Mouse (Mus musculus): Measurements from ENCODE around the gene Taf8.

The Taf8 gene

GRCm38 (mm10) chr17:47446025-47446424, 56.1 kb downstream of the Taf8 start:
- Histone ChIP-seq H3K4me1 (replicated peaks; ENCODE audit: low read depth, low read length) (peaks cover 78% of the 10 kb centered on the region), H3K9me3 (ENCODE audit: low read length) (no peaks in the 10 kb centered on the region), H3K4me3 (replicated peaks; ENCODE audit: low read length) (peak overlapping the region; percentile 59), H3K36me3 (ENCODE audit: insufficient read depth, low read length) (no peaks in the 10 kb centered on the region), H3K27me3 (ENCODE audit: insufficient read depth, low read length) (no peaks in the 10 kb centered on the region; the same call in 1 of the 2 replicates)
- no peak for TF ChIP-seq POU5F1 (IDR thresholded peaks at IDR 0.05; ENCODE audit: borderline replicate concordance, low read length)
- TF ChIP-seq NANOG (IDR thresholded peaks at IDR 0.05; ENCODE audit: borderline replicate concordance, low read length), result no peak
- no peak for TF ChIP-seq CTCF (conservative IDR thresholded peaks at IDR 0.05; ENCODE audit: low read length)

- Histone ChIP-seq H3K27me3 (ENCODE audit: insufficient read depth, low read length) (no peaks in the 10 kb centered on the region; the same call in 1 of the 2 replicates), H3K4me1 (replicated peaks; ENCODE audit: low read depth, low read length) (peaks cover 77% of the 10 kb centered on the region), H3K4me3 (replicated peaks; ENCODE audit: low read length) (no peak overlapping the region), H3K36me3 (ENCODE audit: insufficient read depth, low read length) (no peaks in the 10 kb centered on the region), H3K9me3 (ENCODE audit: low read length) (no peaks in the 10 kb centered on the region)
- TF ChIP-seq NANOG (IDR thresholded peaks at IDR 0.05; ENCODE audit: borderline replicate concordance, low read length) (no peak), POU5F1 (IDR thresholded peaks at IDR 0.05; ENCODE audit: borderline replicate concordance, low read length) (no peak), CTCF (conservative IDR thresholded peaks at IDR 0.05; ENCODE audit: low read length) (no peak)
Measured at GRCm38 (mm10) chr17:47445518-47445917, 56.6 kb downstream of the Taf8 start.

- Histone ChIP-seq H3K36me3 (ENCODE audit: insufficient read depth, low read length) (no peaks in the 10 kb centered on the region), H3K4me3 (replicated peaks; ENCODE audit: low read length) (no peak overlapping the region), H3K4me1 (replicated peaks; ENCODE audit: low read depth, low read length) (peaks cover 77% of the 10 kb centered on the region), H3K27me3 (ENCODE audit: insufficient read depth, low read length) (peaks cover 4% of the 10 kb centered on the region), H3K9me3 (ENCODE audit: low read length) (no peaks in the 10 kb centered on the region)
- TF ChIP-seq POU5F1 (IDR thresholded peaks at IDR 0.05; ENCODE audit: borderline replicate concordance, low read length) (no peak), NANOG (IDR thresholded peaks at IDR 0.05; ENCODE audit: borderline replicate concordance, low read length) (no peak), CTCF (conservative IDR thresholded peaks at IDR 0.05; ENCODE audit: low read length) (no peak)
Measured at GRCm38 (mm10) chr17:47444113-47444512, 58.0 kb downstream of the Taf8 start.

GRCm38 (mm10) chr17:47442271-47442670, 59.8 kb downstream of the Taf8 start:
- Histone ChIP-seq H3K9me3 (ENCODE audit: low read length) (no peaks in the 10 kb centered on the region), H3K36me3 (ENCODE audit: insufficient read depth, low read length) (no peaks in the 10 kb centered on the region), H3K4me3 (replicated peaks; ENCODE audit: low read length) (no peak overlapping the region), H3K4me1 (replicated peaks; ENCODE audit: low read depth, low read length) (peaks cover 78% of the 10 kb centered on the region), H3K27me3 (ENCODE audit: insufficient read depth, low read length) (peaks cover 22% of the 10 kb centered on the region)
- no peak for TF ChIP-seq POU5F1 (IDR thresholded peaks at IDR 0.05; ENCODE audit: borderline replicate concordance, low read length)
- no peak for TF ChIP-seq CTCF (conservative IDR thresholded peaks at IDR 0.05; ENCODE audit: low read length)

- no peak for TF ChIP-seq NANOG (IDR thresholded peaks at IDR 0.05; ENCODE audit: borderline replicate concordance, low read length)
- no peak for TF ChIP-seq CTCF (conservative IDR thresholded peaks at IDR 0.05; ENCODE audit: low read length)
- TF ChIP-seq POU5F1 (IDR thresholded peaks at IDR 0.05; ENCODE audit: borderline replicate concordance, low read length), result no peak
- Histone ChIP-seq H3K4me3 (replicated peaks; ENCODE audit: low read length) (no peak overlapping the region), H3K36me3 (ENCODE audit: insufficient read depth, low read length) (no peaks in the 10 kb centered on the region), H3K9me3 (ENCODE audit: low read length) (no peaks in the 10 kb centered on the region), H3K27me3 (ENCODE audit: insufficient read depth, low read length) (peaks cover 30% of the 10 kb centered on the region), H3K4me1 (replicated peaks; ENCODE audit: low read depth, low read length) (peaks cover 77% of the 10 kb centered on the region)
Measured at GRCm38 (mm10) chr17:47441296-47442051, 60.6 kb downstream of the Taf8 start.

- TF ChIP-seq NANOG (IDR thresholded peaks at IDR 0.05; ENCODE audit: borderline replicate concordance, low read length), result no peak
- no peak for TF ChIP-seq POU5F1 (IDR thresholded peaks at IDR 0.05; ENCODE audit: borderline replicate concordance, low read length)
- no peak for TF ChIP-seq CTCF (conservative IDR thresholded peaks at IDR 0.05; ENCODE audit: low read length)
- Histone ChIP-seq H3K4me1 (replicated peaks; ENCODE audit: low read depth, low read length) (peaks cover 69% of the 10 kb centered on the region), H3K36me3 (ENCODE audit: insufficient read depth, low read length) (no peaks in the 10 kb centered on the region), H3K27me3 (ENCODE audit: insufficient read depth, low read length) (peaks cover 30% of the 10 kb centered on the region), H3K9me3 (ENCODE audit: low read length) (no peaks in the 10 kb centered on the region), H3K4me3 (replicated peaks; ENCODE audit: low read length) (peak overlapping the region; percentile 37; the same call in 1 of the 2 replicates)
Measured at GRCm38 (mm10) chr17:47440359-47440890, 61.7 kb downstream of the Taf8 start.

- Histone ChIP-seq H3K4me1 (replicated peaks; ENCODE audit: low read depth, low read length) (peaks cover 64% of the 10 kb centered on the region), H3K4me3 (replicated peaks; ENCODE audit: low read length) (0 out of 2 replicates have a peak overlapping the region, but pooled peaks have one; percentile 37), H3K9me3 (ENCODE audit: low read length) (no peaks in the 10 kb centered on the region), H3K27me3 (ENCODE audit: insufficient read depth, low read length) (peaks cover 30% of the 10 kb centered on the region), H3K36me3 (ENCODE audit: insufficient read depth, low read length) (no peaks in the 10 kb centered on the region)
- TF ChIP-seq POU5F1 (IDR thresholded peaks at IDR 0.05; ENCODE audit: borderline replicate concordance, low read length), result no peak
- TF ChIP-seq CTCF (conservative IDR thresholded peaks at IDR 0.05; ENCODE audit: low read length), result no peak
- TF ChIP-seq NANOG (IDR thresholded peaks at IDR 0.05; ENCODE audit: borderline replicate concordance, low read length), result no peak
Measured at GRCm38 (mm10) chr17:47439396-47440028, 62.6 kb downstream of the Taf8 start.

- Histone ChIP-seq H3K36me3 (ENCODE audit: insufficient read depth, low read length) (no peaks in the 10 kb centered on the region), H3K4me1 (replicated peaks; ENCODE audit: low read depth, low read length) (peaks cover 56% of the 10 kb centered on the region)
- TF ChIP-seq NANOG (IDR thresholded peaks at IDR 0.05; ENCODE audit: borderline replicate concordance, low read length), result no peak
- no peak for TF ChIP-seq POU5F1 (IDR thresholded peaks at IDR 0.05; ENCODE audit: borderline replicate concordance, low read length)
- TF ChIP-seq CTCF (conservative IDR thresholded peaks at IDR 0.05; ENCODE audit: low read length), result no peak
Measured at GRCm38 (mm10) chr17:47438611-47439010, 63.5 kb downstream of the Taf8 start.

More at GRCm38 (mm10) chr17:47438611-47439010, 63.5 kb downstream of the Taf8 start:
- Histone ChIP-seq H3K27me3 (ENCODE audit: insufficient read depth, low read length) (peaks cover 30% of the 10 kb centered on the region), H3K4me3 (replicated peaks; ENCODE audit: low read length) (no peak overlapping the region), H3K9me3 (ENCODE audit: low read length) (no peaks in the 10 kb centered on the region)
